20 mouse cellular contexts compared by ENCODE assay signal in genomic region chr4:148181483-148181882, GRCm38 (mm10). TPM values are rescaled to one million over a fixed set of nuclear protein-coding genes. Genes with fewer than 3 reads are reported as not detected.
"Had no signal": no experiment of that assay in that cellular context is flagged by ENCODE, and none has a peak within 500 bp of the region (broad histone marks: within the 10 kb centered on the region; RNA-seq: fewer than 3 reads in every experiment).

No protein-coding gene starts in this region.

- H3K9me3 ChIP-seq: intestine, embryonic 15.5 days; kidney, embryonic 15.5 days; limb, embryonic 12.5 days; liver, embryonic 13.5 days had no signal

- ATAC-seq: intestine, embryonic 15.5 days had no signal

- DNase-seq: kidney, adult 11 months; kidney, adult 8-10 months; kidney, postnatal 10 days; kidney, postnatal 36 days; liver; liver, embryonic 13.5 days; lung, adult 2 months; lung, postnatal 14 days; lung, postnatal 4 days; midbrain, embryonic 14.5 days; thymus, adult 18-20 months; thymus, postnatal 36 days had no signal

- H3K36me3 ChIP-seq: intestine, embryonic 15.5 days; kidney, embryonic 15.5 days; limb, embryonic 12.5 days; liver, embryonic 13.5 days had no signal

- H3K27ac ChIP-seq: intestine, embryonic 15.5 days; kidney, embryonic 15.5 days; left cerebral cortex, adult 2 months; limb, embryonic 12.5 days; liver, embryonic 13.5 days had no signal

- H3K4me1 ChIP-seq: intestine, embryonic 15.5 days; liver, embryonic 13.5 days had no signal

- H3K4me2 ChIP-seq: intestine, embryonic 15.5 days; kidney, embryonic 15.5 days; limb, embryonic 12.5 days; liver, embryonic 13.5 days; midbrain, embryonic 11.5 days had no signal

- H3K9ac ChIP-seq: intestine, embryonic 15.5 days; kidney, embryonic 15.5 days; limb, embryonic 12.5 days; liver, embryonic 13.5 days had no signal

- H3K4me3 ChIP-seq: intestine, embryonic 15.5 days; kidney, embryonic 15.5 days; left cerebral cortex, adult 2 months; limb, embryonic 12.5 days; liver, embryonic 13.5 days had no signal

RNA-seq across cellular contexts. Expression of gene Fbxo2, which starts 21.1 kb away (rescaled TPM):
- total RNA-seq: megakaryocyte progenitor cell, adult 5-6 weeks; megakaryocyte-erythroid progenitor cell, adult 5-6 weeks had no signal
- polyA plus RNA-seq: liver, embryonic 16.5 days had no signal

RNA-seq across cellular contexts. Expression of gene Draxin, which starts 51.0 kb away (rescaled TPM):
- total RNA-seq: megakaryocyte progenitor cell, adult 5-6 weeks; megakaryocyte-erythroid progenitor cell, adult 5-6 weeks had no signal
